Mouse (Mus musculus) CH12.LX (cell line): ENCODE measurements around the gene Dynll1.

Source experiments
- CTCF ChIP-seq, 2 experiments: IDR thresholded peaks in 1 of 2; conservative IDR thresholded peaks in 1 of 2; 2 replicates each; pipeline ENCODE4 v1.5.1; 2011 to 2012; ENCODE audit warnings: low read depth in 2 of 2, low read length in 2 of 2, improper control_type of control experiment in 1 of 2, inconsistent platforms in 1 of 2, mild to moderate bottlenecking in 1 of 2, moderate library complexity in 1 of 2
- E2F4 ChIP-seq: IDR thresholded peaks from 2 replicates; pipeline ENCODE4 v1.6.1; 2011; ENCODE audit warnings: low read depth, low read length, improper control_type of control experiment; ENCODE audit not compliant: insufficient replicate concordance
- EP300 ChIP-seq: IDR thresholded peaks from 2 replicates; pipeline ENCODE4 v1.6.1; 2011; ENCODE audit warnings: low read length, improper control_type of control experiment
- ETS1 ChIP-seq: conservative IDR thresholded peaks from 2 replicates; pipeline ENCODE4 v1.6.1; 2012; ENCODE audit warnings: low read depth, mild to moderate bottlenecking, inconsistent platforms, low read length, improper control_type of control experiment, moderate library complexity
- HCFC1 ChIP-seq: IDR thresholded peaks from 2 replicates; pipeline ENCODE4 v1.6.1; 2012; ENCODE audit warnings: low read depth, mild to moderate bottlenecking, inconsistent platforms, low read length, improper control_type of control experiment
- IRF4 ChIP-seq: IDR thresholded peaks from 2 replicates; pipeline ENCODE4 v1.6.1; 2014; ENCODE audit warnings: low read depth, mild to moderate bottlenecking, inconsistent platforms, low read length, improper control_type of control experiment
- JUND ChIP-seq: conservative IDR thresholded peaks from 2 replicates; pipeline ENCODE4 v1.6.1; 2011; ENCODE audit warnings: low read depth, low read length, improper control_type of control experiment
- MAZ ChIP-seq: IDR thresholded peaks from 2 replicates; pipeline ENCODE4 v1.6.1; 2012; ENCODE audit warnings: low read depth, mild to moderate bottlenecking, inconsistent platforms, low read length, improper control_type of control experiment, moderate library complexity
- MXI1 ChIP-seq: IDR thresholded peaks from 2 replicates; pipeline ENCODE4 v1.6.1; 2011; ENCODE audit warnings: mild to moderate bottlenecking, low read depth, low read length, improper control_type of control experiment
- POLR2A ChIP-seq: IDR thresholded peaks from 2 replicates; pipeline ENCODE4 v1.6.1; 2011; ENCODE audit warnings: low read depth, mild to moderate bottlenecking, improper control_type of control experiment, low read length
- SIN3A ChIP-seq: IDR thresholded peaks from 2 replicates; pipeline ENCODE4 v1.6.1; 2012; ENCODE audit warnings: low read length, improper control_type of control experiment, inconsistent platforms
- TBP ChIP-seq: conservative IDR thresholded peaks from 2 replicates; pipeline ENCODE4 v1.6.1; 2011; ENCODE audit warnings: low read depth, low read length, improper control_type of control experiment
- UBTF ChIP-seq: IDR thresholded peaks from 2 replicates; pipeline ENCODE4 v1.6.1; 2012; ENCODE audit warnings: low read depth, mild to moderate bottlenecking, inconsistent platforms, low read length, improper control_type of control experiment, moderate library complexity
- USF1 ChIP-seq: IDR thresholded peaks from 2 replicates; pipeline ENCODE4 v1.6.1; 2014; ENCODE audit warnings: low read depth, mild to moderate bottlenecking, inconsistent platforms, low read length, improper control_type of control experiment

GRCm38 (mm10) chr5:115261141-115261540, 39.7 kb downstream of the Dynll1 start:
- TF ChIP-seq IRF4 (no peak), USF1 (no peak), E2F4 (no peak), EP300 (no peak), UBTF (no peak), CTCF (conservative IDR thresholded peaks at IDR 0.05 in 1 of 2, IDR thresholded peaks at IDR 0.05 in 1 of 2; ENCODE audit: low read depth in 2 of 2, low read length in 2 of 2) (no peak), POLR2A (no peak), JUND (no peak), TBP (no peak), MAZ (no peak), ETS1 (no peak), SIN3A (no peak), HCFC1 (no peak), MXI1 (no peak)
